Mouse (Mus musculus) lung, adult 2 months (tissue): ENCODE results near the gene Duox1. TPM values are rescaled to one million over a fixed set of nuclear protein-coding genes. Genes with fewer than 3 reads are reported as not detected.
"Not testable (repeated sequence)": the region's sequence is repeated elsewhere in the genome, so short reads cannot be mapped to it uniquely, and the experiment has no call there.

Experiments used
- DNase-seq: peaks from one replicate; pipeline ENCODE4 v3.0.0; 2022
- H3K4me1 ChIP-seq: fragments of 200-500 bp; 2 replicates; pipeline ENCODE4 v1.6.1; 2011; ENCODE audit warnings: low read length; ENCODE audit not compliant: control insufficient read depth, insufficient read depth
- H3K4me3 ChIP-seq: fragments of 200-500 bp; replicated peaks from 2 replicates; pipeline ENCODE3; 2011; ENCODE audit warnings: low read depth, mild to moderate bottlenecking, control low read depth, low read length; ENCODE audit errors: extremely low read depth
- CTCF ChIP-seq: fragments of 200-500 bp; IDR thresholded peaks from 2 replicates; pipeline ENCODE4 v1.5.1; 2011; ENCODE audit warnings: mild to moderate bottlenecking, low read length, control low read depth; ENCODE audit not compliant: insufficient read depth
- POLR2A ChIP-seq: fragments of 200-500 bp; IDR thresholded peaks from 2 replicates; pipeline ENCODE4 v1.6.1; 2011; ENCODE audit warnings: low read depth, mild to moderate bottlenecking, control low read depth, low read length, borderline replicate concordance; ENCODE audit errors: extremely low read depth
- WGBS: fragments of 180-500 bp; shearing (Covaris S2); methylation state at CpG from one replicate; pipeline ENCODE4 v1.1.7; 2018; 5-methylcytosine and 5-hydroxymethylcytosine counted together
- polyA plus RNA-seq: library from polyadenylated mRNA; depleted of rRNA; stranded (reverse); fragments of >200 nt; gene quantifications from 2 replicates; pipeline ENCODE4 v1.2.3, GENCODE M21; 2012

The Duox1 gene
- polyA plus RNA-seq, 1 experiment, result 2.7 TPM

- peaks cover 2% of the 10 kb centered on the region; the same call in 1 of the 2 replicates for H3K4me1 ChIP-seq
- WGBS, result 36% methylated on average over 3 of the region's 3 CpGs
- H3K4me3 ChIP-seq, result no peak overlapping the region
- TF ChIP-seq CTCF (no peak), POLR2A (no peak)
- no peak for DNase-seq
Observed at GRCm38 (mm10) chr2:122309647-122310046, 5.8 kb upstream of the Duox1 start.

DNA sequence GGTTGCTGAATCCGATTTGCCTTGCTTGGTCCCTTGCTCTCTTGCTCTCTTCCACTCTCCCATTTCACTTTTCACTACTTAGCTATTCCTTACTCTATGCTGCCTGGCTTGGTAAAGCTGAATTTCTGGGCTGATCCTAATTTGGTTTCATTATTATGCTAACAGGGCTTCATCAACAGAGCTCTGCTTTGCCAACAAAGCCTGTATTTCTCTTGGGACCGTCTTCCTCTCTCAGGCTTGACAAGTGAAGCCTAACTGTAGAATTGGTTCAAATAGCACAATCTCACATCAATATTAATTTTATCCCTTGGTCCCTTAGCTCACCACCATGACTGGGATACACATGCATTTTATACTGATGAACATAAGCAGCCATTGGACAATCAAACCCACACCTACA lies 3.9 kb upstream of the Duox1 start:
- no peak for DNase-seq
- Histone ChIP-seq H3K4me3 (no peak overlapping the region), H3K4me1 (peaks cover 2% of the 10 kb centered on the region; the same call in 1 of the 2 replicates)
- TF ChIP-seq CTCF, result no peak
- TF ChIP-seq POLR2A, result no peak
- 60% methylated on average over 2 of the region's 2 CpGs for WGBS

DNA sequence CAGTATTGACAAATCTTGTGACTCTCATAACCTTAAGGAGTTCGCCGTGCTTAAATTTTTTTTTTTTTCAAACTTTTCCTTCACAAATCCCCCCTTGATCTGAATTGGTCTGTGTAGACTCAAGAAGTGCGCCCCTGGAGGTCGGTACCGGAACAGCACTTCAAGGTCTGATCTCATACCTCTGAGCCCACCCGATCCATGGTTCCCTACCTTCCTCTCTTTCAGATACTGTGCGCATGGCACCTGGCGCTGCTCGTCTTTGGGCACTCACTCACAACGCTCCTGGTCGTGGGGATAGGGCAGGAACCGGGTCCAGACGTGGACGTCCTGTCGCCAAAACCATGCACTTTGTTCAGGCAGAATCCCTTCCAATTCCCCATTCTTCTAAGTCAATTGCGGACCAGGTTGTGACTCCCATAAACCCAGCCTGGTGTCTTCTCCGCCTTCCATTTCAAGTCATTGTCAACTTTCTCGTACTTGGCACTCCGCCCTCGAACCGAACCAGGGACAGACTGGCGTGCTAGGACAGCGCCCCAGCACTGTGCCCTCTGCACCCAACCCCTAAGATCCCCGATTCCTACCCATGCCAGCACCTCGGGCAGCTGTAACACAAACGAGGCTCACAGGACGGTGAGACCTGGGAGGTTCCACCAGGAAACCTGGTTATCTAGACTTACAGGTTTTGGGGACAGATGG lies 2.6 kb upstream of the Duox1 start:
- peak; percentile 56 for DNase-seq
- 3% methylated on average over 27 of the region's 27 CpGs for WGBS
- Histone ChIP-seq H3K4me3 (no peak overlapping the region), H3K4me1 (peaks cover 2% of the 10 kb centered on the region; the same call in 1 of the 2 replicates)
- TF ChIP-seq POLR2A, result no peak
- TF ChIP-seq CTCF, result peak; percentile 79

GRCm38 (mm10) chr2:122313536-122313935 lies 1.9 kb upstream of the Duox1 start, which contains the start of gene Duoxa1:
Duoxa1 (minus strand) TSS chr2:122313730.
- DNase-seq, result no peak
- TF ChIP-seq CTCF, result no peak
- no peak for TF ChIP-seq POLR2A
- H3K4me3 ChIP-seq, result no peak within 1 kb of the TSS
- H3K4me1 ChIP-seq, result peaks cover 2% of the 10 kb centered on the region; the same call in 1 of the 2 replicates
- 4% methylated on average over 24 of the region's 24 CpGs for WGBS

- Histone ChIP-seq H3K4me3 (no peak overlapping the region), H3K4me1 (peaks cover 2% of the 10 kb centered on the region; the same call in 1 of the 2 replicates)
- WGBS, result 51% methylated on average over 4 of the region's 4 CpGs
- DNase-seq, result no peak
- no peak for TF ChIP-seq POLR2A
- TF ChIP-seq CTCF, result no peak
Observed at GRCm38 (mm10) chr2:122317384-122317783, 1.9 kb downstream of the Duox1 start.

- no peak for DNase-seq
- TF ChIP-seq POLR2A, result no peak
- TF ChIP-seq CTCF, result no peak
- Histone ChIP-seq H3K4me1 (no peaks in the 10 kb centered on the region), H3K4me3 (no peak overlapping the region)
- 57% methylated on average over 3 of the region's 3 CpGs for WGBS
Observed at GRCm38 (mm10) chr2:122323960-122324359, 8.5 kb downstream of the Duox1 start.

GRCm38 (mm10) chr2:122324586-122324985 lies 9.1 kb downstream of the Duox1 start:
- H3K4me3 ChIP-seq, result no peak overlapping the region
- TF ChIP-seq POLR2A, result no peak
- no peak for TF ChIP-seq CTCF
- DNase-seq, result no peak
- no peaks in the 10 kb centered on the region for H3K4me1 ChIP-seq
- 75% methylated on average over 3 of the region's 3 CpGs for WGBS

- no peak overlapping the region for H3K4me3 ChIP-seq
- H3K4me1 ChIP-seq, result no peaks in the 10 kb centered on the region
- no peak for DNase-seq
- TF ChIP-seq POLR2A (no peak), CTCF (no peak)
- WGBS, result 57% methylated on average over 2 of the region's 2 CpGs
Observed at GRCm38 (mm10) chr2:122325361-122325760, 9.9 kb downstream of the Duox1 start.

- 53% methylated on average over 3 of the region's 3 CpGs for WGBS
- DNase-seq, result no peak
- no peak for TF ChIP-seq CTCF
- no peak for TF ChIP-seq POLR2A
- Histone ChIP-seq H3K4me3 (no peak overlapping the region), H3K4me1 (no peaks in the 10 kb centered on the region)
Observed at GRCm38 (mm10) chr2:122327986-122328385, 12.5 kb downstream of the Duox1 start.

DNA sequence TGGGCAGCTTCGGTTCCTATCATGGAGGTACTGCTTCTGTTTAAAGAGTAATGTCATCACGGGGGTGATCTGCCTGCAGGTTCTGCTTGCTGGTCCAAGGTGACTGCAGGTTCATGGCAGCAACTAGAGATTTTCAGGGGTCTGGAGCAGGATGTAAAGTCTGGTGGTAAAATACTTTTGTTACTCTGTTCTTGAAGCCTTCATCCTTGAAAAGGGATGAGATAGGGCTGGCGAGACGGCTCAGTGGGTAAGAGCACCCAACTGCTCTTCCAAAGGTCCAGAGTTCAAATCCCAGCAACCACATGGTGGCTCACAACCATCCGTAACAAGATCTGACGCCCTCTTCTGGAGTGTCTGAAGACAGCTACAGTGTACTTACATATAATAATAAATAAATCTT lies 14.8 kb downstream of the Duox1 start:
- not testable (repeated sequence) for DNase-seq, H3K4me1 ChIP-seq, H3K4me3 ChIP-seq
- WGBS, result 69% methylated on average over 6 of the region's 6 CpGs

DNA sequence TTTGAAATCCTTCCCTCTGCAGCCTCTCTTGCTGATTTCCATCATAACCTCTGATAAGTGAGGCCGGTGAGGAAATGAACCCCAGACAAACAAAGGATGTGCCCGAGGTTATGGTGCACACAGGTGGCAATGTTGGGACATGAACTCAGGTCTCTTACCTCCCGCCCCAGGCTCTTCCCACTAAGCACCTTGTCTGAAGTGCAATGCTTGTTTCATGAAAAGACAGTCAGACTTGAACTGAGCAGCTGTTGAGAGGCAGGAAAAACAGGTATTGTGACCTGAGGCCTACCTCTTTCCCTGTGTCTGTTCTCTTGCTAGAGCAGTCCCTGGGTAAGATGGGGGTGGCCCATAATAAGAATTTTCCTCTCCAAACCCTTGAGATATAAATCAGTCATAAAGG lies 16.8 kb downstream of the Duox1 start:
- no peak for DNase-seq
- no peak for TF ChIP-seq POLR2A
- no peak for TF ChIP-seq CTCF
- 71% methylated on average over 3 of the region's 3 CpGs for WGBS
- Histone ChIP-seq H3K4me1 (no peaks in the 10 kb centered on the region), H3K4me3 (no peak overlapping the region)

DNA sequence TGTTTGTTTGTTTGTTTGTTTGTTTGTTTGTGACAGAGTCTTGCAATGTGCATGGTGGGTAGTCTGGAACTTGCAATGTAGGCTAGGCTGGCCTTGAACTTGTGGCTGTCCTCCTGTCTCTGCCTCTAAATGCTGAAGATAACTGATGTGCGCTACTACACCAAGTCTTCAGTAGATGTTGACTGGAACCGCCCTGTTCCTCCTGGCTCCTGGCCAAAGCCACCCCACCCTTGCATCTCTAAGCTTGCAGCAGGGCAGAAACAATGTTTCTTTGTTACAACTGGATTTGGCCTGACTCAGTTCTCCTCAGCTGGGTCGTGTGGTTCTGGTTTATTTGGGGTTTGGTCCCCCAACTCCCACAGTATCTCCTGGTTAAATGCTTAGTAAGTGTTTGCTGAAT lies 18.7 kb downstream of the Duox1 start:
- no peaks in the 10 kb centered on the region for H3K4me1 ChIP-seq
- DNase-seq, result no peak
- WGBS, result 35% methylated on average over 3 of the region's 3 CpGs
- TF ChIP-seq CTCF (no peak), POLR2A (no peak)
- H3K4me3 ChIP-seq, result no peak overlapping the region
